Mouse (Mus musculus) hindbrain, postnatal 0 days (tissue): Measurements from ENCODE around the gene Pdia5. TPM values are rescaled to one million over a fixed set of nuclear protein-coding genes. Genes with fewer than 3 reads are reported as not detected.

ENCODE experiments used
- ATAC-seq: fragments of 200-750 bp; cut with Nextera tagmentation; 2 replicates; pipeline ENCODE4 v1.8.0; 2017; ENCODE audit warnings: mild to moderate bottlenecking, moderate TSS enrichment, moderate library complexity
- DNase-seq: peaks from one replicate; pipeline ENCODE4 v3.0.0-alpha.2; 2015; ENCODE audit warnings: low spot score
- H3K27ac ChIP-seq: fragments of 300-500 bp; sonication (generic); 2 replicates; pipeline ENCODE4 v1.5.1; 2014; ENCODE audit warnings: mild to moderate bottlenecking
- H3K27me3 ChIP-seq: fragments of 300-500 bp; sonication (generic); 2 replicates; pipeline ENCODE4 v1.6.1; 2014; ENCODE audit warnings: low read length, mixed read lengths; ENCODE audit not compliant: insufficient read depth
- H3K36me3 ChIP-seq: fragments of 300-500 bp; sonication (generic); 2 replicates; pipeline ENCODE4 v1.6.1; 2014; ENCODE audit warnings: low read length, mixed read lengths; ENCODE audit not compliant: insufficient read depth
- H3K4me1 ChIP-seq: fragments of 300-500 bp; sonication (generic); 2 replicates; pipeline ENCODE4 v1.6.1; 2014; ENCODE audit warnings: antibody characterized with exemption, low read length, mixed read lengths; ENCODE audit not compliant: insufficient read depth
- H3K4me2 ChIP-seq: fragments of 300-500 bp; sonication (generic); 2 replicates; pipeline ENCODE4 v1.6.1; 2014; ENCODE audit warnings: low read depth, mild to moderate bottlenecking, low read length, moderate library complexity, mixed read lengths
- H3K4me3 ChIP-seq: fragments of 300-500 bp; sonication (generic); 2 replicates; pipeline ENCODE4 v1.5.1; 2014; ENCODE audit warnings: low read length
- H3K9ac ChIP-seq: fragments of 300-500 bp; sonication (generic); replicated peaks from 2 replicates; pipeline ENCODE4 v1.6.1; 2014; ENCODE audit warnings: mild to moderate bottlenecking, low read length, moderate library complexity, mixed read lengths
- H3K9me3 ChIP-seq: fragments of 300-500 bp; sonication (generic); 2 replicates; pipeline ENCODE4 v1.6.1; 2016; ENCODE audit warnings: low read length, mixed read lengths
- CTCF ChIP-seq: IDR thresholded peaks from 2 replicates; pipeline ENCODE4 v1.5.1; 2016; ENCODE audit warnings: antibody characterized with exemption, control low read depth, low read depth
- WGBS: fragments of 180-500 bp; shearing (Covaris S2); extraction: QIAGEN DNeasy Blood & Tissue Kit; methylation state at CpG from one replicate; pipeline ENCODE4 v1.1.7; 2014; 5-methylcytosine and 5-hydroxymethylcytosine counted together
- polyA plus RNA-seq: library from polyadenylated mRNA; unstranded; fragments of >200 nt; fragmentation: Nextera tagmentation; extraction: Ambion mirVana; gene quantifications from 2 replicates; pipeline ENCODE4 v1.2.1, GENCODE M21; 2015
- total RNA-seq: library from RNA; depleted of rRNA; stranded (reverse); fragments of >200 nt; gene quantifications from 2 replicates; pipeline ENCODE4 v1.2.3, GENCODE M21; 2014

Gene Pdia5
- total and polyA plus RNA-seq, 2 experiments from 2014 or later: 1.4 to 9.1 TPM

DNA sequence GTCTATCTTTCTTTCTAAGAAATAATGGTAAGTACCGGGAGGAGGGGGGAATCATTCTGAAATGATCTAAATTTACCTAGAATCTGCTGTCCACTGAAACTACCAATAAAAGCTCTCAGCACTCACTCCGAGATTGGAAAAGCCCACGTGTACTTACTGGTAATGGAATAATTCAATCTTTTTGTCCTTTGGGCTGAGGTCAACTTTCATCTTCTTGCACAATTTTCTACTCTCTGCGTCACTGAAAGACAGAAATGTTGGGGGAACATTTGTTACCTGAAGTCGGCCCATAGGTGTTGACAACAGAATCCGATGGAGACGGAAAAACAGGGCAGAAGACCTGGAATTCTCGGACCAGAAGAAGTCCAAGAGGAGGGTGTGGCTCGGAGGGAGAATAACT, 34.4 kb downstream of the Pdia5 start:
- H3K9ac ChIP-seq: no peak overlapping the region
- no peak overlapping the region for H3K4me3 ChIP-seq
- no peak for TF ChIP-seq CTCF
- H3K36me3 ChIP-seq: no peaks in the 10 kb centered on the region
- no peak for ATAC-seq
- 92% methylated on average over 9 of the region's 9 CpGs for WGBS
- no peak overlapping the region for H3K27ac ChIP-seq
- H3K27me3 ChIP-seq: no peaks in the 10 kb centered on the region
- H3K4me1 ChIP-seq: no peaks in the 10 kb centered on the region
- DNase-seq: no peak
- H3K4me2 ChIP-seq: no peak overlapping the region
- no peaks in the 10 kb centered on the region for H3K9me3 ChIP-seq

GRCm38 (mm10) chr16:35455822-35456221, 34.9 kb downstream of the Pdia5 start:
- no peak overlapping the region for H3K4me3 ChIP-seq
- TF ChIP-seq CTCF: no peak
- 90% methylated on average over 10 of the region's 10 CpGs for WGBS
- ATAC-seq (no peak), DNase-seq (no peak)
- no peaks in the 10 kb centered on the region for H3K27me3 ChIP-seq
- no peak overlapping the region for H3K9ac ChIP-seq
- H3K27ac ChIP-seq: no peak overlapping the region
- no peaks in the 10 kb centered on the region for H3K36me3 ChIP-seq
- H3K4me1 ChIP-seq: no peaks in the 10 kb centered on the region
- H3K4me2 ChIP-seq: no peak overlapping the region
- no peaks in the 10 kb centered on the region for H3K9me3 ChIP-seq

- Histone ChIP-seq H3K4me1 (no peaks in the 10 kb centered on the region), H3K9me3 (no peaks in the 10 kb centered on the region), H3K27ac (no peak overlapping the region), H3K4me2 (no peak overlapping the region), H3K9ac (no peak overlapping the region), H3K36me3 (no peaks in the 10 kb centered on the region; the same call in 1 of the 2 replicates), H3K27me3 (no peaks in the 10 kb centered on the region), H3K4me3 (no peak overlapping the region)
- WGBS: 81% methylated on average over 16 of the region's 16 CpGs
- TF ChIP-seq CTCF: no peak
- ATAC-seq (no peak), DNase-seq (no peak)
These were observed 40.5 kb downstream of the Pdia5 start for GRCm38 (mm10) chr16:35450018-35450630.

- Histone ChIP-seq H3K4me2 (no peak overlapping the region), H3K9me3 (no peaks in the 10 kb centered on the region), H3K9ac (no peak overlapping the region), H3K27me3 (no peaks in the 10 kb centered on the region), H3K27ac (no peak overlapping the region), H3K4me3 (no peak overlapping the region), H3K4me1 (no peaks in the 10 kb centered on the region), H3K36me3 (no peaks in the 10 kb centered on the region)
- no peak for TF ChIP-seq CTCF
- WGBS: 95% methylated on average over 4 of the region's 4 CpGs
- DNase-seq (no peak), ATAC-seq (no peak)
These were observed 48.7 kb downstream of the Pdia5 start for GRCm38 (mm10) chr16:35442026-35442415.

- Histone ChIP-seq H3K27ac (no peak overlapping the region), H3K36me3 (no peaks in the 10 kb centered on the region), H3K4me3 (no peak overlapping the region), H3K27me3 (no peaks in the 10 kb centered on the region), H3K4me1 (no peaks in the 10 kb centered on the region), H3K9me3 (no peaks in the 10 kb centered on the region), H3K4me2 (no peak overlapping the region), H3K9ac (no peak overlapping the region)
- no peak for TF ChIP-seq CTCF
- no peak for DNase-seq
- WGBS: 67% methylated on average over 9 of the region's 9 CpGs
- no peak for ATAC-seq
These were observed 49.2 kb downstream of the Pdia5 start for GRCm38 (mm10) chr16:35441346-35442025.

DNA sequence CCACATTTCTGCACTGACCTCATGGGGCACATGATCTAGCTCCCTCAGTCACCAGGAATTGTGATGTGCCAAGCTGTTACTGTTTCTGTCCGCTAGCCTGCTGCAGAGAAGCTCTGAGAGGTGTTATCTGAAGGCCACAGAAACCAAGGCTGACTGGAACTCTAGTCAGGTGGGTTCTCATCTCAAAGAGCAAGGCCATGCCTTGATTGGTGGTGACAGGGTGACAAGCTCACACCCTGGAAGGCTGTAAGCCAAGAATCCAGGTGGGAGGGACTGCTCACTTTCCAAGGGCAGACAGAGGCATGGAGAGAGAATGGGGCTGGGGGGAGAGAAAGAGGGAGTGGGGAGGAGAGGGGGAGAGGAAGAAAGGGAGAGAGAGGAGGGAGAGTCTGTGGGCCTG, 51.6 kb downstream of the Pdia5 start:
- 80% methylated on average over 1 of the region's 1 CpGs for WGBS
- no peak for DNase-seq
- no peaks in the 10 kb centered on the region for H3K27me3 ChIP-seq
- no peak overlapping the region for H3K4me3 ChIP-seq
- no peaks in the 10 kb centered on the region for H3K36me3 ChIP-seq
- ATAC-seq: no peak
- H3K4me1 ChIP-seq: no peaks in the 10 kb centered on the region
- TF ChIP-seq CTCF: no peak
- H3K4me2 ChIP-seq: no peak overlapping the region
- no peak overlapping the region for H3K27ac ChIP-seq
- H3K9me3 ChIP-seq: no peaks in the 10 kb centered on the region
- no peak overlapping the region for H3K9ac ChIP-seq

GRCm38 (mm10) chr16:35431608-35432007, 59.1 kb downstream of the Pdia5 start:
- no peak overlapping the region for H3K4me3 ChIP-seq

More at GRCm38 (mm10) chr16:35431608-35432007, 59.1 kb downstream of the Pdia5 start:
- DNase-seq (no peak), ATAC-seq (no peak)
- Histone ChIP-seq H3K27ac (no peak overlapping the region), H3K9ac (no peak overlapping the region), H3K9me3 (no peaks in the 10 kb centered on the region), H3K27me3 (no peaks in the 10 kb centered on the region), H3K36me3 (no peaks in the 10 kb centered on the region), H3K4me2 (no peak overlapping the region), H3K4me1 (no peaks in the 10 kb centered on the region)
- WGBS: 61% methylated on average over 4 of the region's 4 CpGs
- TF ChIP-seq CTCF: no peak
